Mouse (Mus musculus): ENCODE results near the gene Agpat1.

- no peak for TF ChIP-seq CTCF (conservative IDR thresholded peaks at IDR 0.05; ENCODE audit: insufficient read depth, insufficient read length, low read depth, low read length)
- TF ChIP-seq POLR2A (IDR thresholded peaks at IDR 0.05; ENCODE audit: low read depth, low read length) = no peak
Measured at GRCm38 (mm10) chr17:34643944-34644343, 39.9 kb downstream of the Agpat1 start.
